Mouse (Mus musculus): ENCODE data around the gene Cbx1.
"Not testable (repeated sequence)": the region's sequence is repeated elsewhere in the genome, so short reads cannot be mapped to it uniquely, and the experiment has no call there.

Cbx1 gene

GRCm38 (mm10) chr11:96829813-96830538 is 41.0 kb downstream of the Cbx1 start, which contains the start of gene Nfe2l1:
TSS of gene Nfe2l1 (minus strand) at chr11:96829968.
- in situ Hi-C loops (cut with MboI; ENCODE audit: unreplicated experiment in 2 of 2): loop anchor here (5.0 to 10.0 kb wide), 2 partner anchors 38 to 55 kb away; partner anchors contain the start of gene Snx11 (in 1 of the 2)

DNA sequence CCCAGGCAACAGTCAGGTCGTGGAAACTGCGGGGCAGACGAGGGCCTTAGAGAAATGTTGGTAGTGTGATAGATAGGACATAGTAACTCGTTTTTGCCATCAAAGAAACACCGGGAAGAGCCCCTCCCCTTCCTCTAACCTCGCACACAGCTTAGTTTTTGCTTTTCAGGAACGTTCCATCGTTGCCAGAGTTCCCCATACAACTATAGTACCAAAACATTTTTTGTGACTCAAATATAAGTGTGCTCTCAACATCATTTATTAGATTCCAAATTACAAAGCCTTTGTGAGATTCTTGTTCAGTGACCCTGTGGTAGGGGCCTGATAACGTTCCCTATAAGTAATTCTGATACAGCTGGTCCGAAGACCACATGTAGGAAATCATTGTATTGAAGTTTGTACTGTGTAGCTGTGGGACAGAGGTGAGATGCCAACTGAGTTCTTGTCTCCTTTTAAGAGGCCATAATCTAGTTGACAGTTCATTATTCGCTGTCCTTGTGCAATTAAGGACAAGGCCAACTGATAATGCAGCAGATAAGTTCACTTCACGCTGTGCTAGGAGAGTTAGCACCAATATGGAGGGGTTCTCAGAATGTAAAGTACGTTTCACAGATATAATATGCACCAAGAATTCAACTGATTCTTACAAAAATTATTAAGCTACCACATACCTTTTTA is 41.8 kb downstream of the Cbx1 start:
- in situ Hi-C loops (cut with MboI; ENCODE audit: unreplicated experiment in 2 of 2): loop anchor here in 1 of 2 experiments (10.0 kb wide), 1 partner anchor 56 kb away; the partner anchor contains the start of gene Snx11

- in situ Hi-C loops (cut with MboI; ENCODE audit: unreplicated experiment in 2 of 2): loop anchor here in 1 of 2 experiments (10.0 kb wide), 1 partner anchor 57 kb away; the partner anchor contains the start of gene Snx11
Observed at GRCm38 (mm10) chr11:96831516-96831915, 42.6 kb downstream of the Cbx1 start.

GRCm38 (mm10) chr11:96832541-96832940 is 43.6 kb downstream of the Cbx1 start:
- in situ Hi-C loops (cut with MboI; ENCODE audit: unreplicated experiment in 2 of 2): loop anchor here in 1 of 2 experiments (10.0 kb wide), 1 partner anchor 58 kb away; the partner anchor contains the start of gene Snx11

GRCm38 (mm10) chr11:96832973-96833372 is 44.0 kb downstream of the Cbx1 start:
- in situ Hi-C loops (cut with MboI; ENCODE audit: unreplicated experiment in 2 of 2): loop anchor here in 1 of 2 experiments (10.0 kb wide), 1 partner anchor 58 kb away; the partner anchor contains the start of gene Snx11

DNA sequence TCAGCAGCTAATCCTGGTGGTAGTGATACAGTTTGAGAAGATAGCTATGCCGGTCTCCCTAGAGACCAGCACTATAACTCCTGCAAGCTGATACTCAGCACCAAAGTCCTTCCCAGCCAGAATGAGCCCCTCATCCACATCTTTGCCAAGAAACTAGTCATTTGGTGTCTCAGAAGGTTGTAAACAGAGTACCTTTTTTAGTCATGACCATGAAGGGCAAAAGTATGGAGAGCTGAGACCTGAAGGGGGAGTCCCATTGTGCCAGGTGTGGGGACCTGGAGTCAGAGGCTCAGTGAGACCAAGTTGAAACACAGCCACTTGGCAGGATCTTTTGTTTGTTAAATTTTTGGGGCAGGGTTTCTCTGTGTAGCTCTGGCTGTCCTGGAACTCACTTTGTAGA is 45.2 kb downstream of the Cbx1 start:
- in situ Hi-C loops (cut with MboI; ENCODE audit: unreplicated experiment in 2 of 2): loop anchor here in 1 of 2 experiments (10.0 kb wide), 1 partner anchor 59 kb away; the partner anchor contains the start of gene Snx11

- in situ Hi-C loops (cut with MboI; ENCODE audit: unreplicated experiment in 2 of 2): loop anchor here in 1 of 2 experiments (10.0 kb wide), 1 partner anchor 62 kb away; the partner anchor contains the start of gene Snx11
Observed at GRCm38 (mm10) chr11:96837298-96837697, 48.4 kb downstream of the Cbx1 start.

- in situ Hi-C loops (cut with MboI; ENCODE audit: unreplicated experiment in 2 of 2): loop anchor here in 1 of 2 experiments (10.0 kb wide), 1 partner anchor 64 kb away; the partner anchor contains the start of gene Snx11
Observed at GRCm38 (mm10) chr11:96838341-96838740, 49.4 kb downstream of the Cbx1 start.

DNA sequence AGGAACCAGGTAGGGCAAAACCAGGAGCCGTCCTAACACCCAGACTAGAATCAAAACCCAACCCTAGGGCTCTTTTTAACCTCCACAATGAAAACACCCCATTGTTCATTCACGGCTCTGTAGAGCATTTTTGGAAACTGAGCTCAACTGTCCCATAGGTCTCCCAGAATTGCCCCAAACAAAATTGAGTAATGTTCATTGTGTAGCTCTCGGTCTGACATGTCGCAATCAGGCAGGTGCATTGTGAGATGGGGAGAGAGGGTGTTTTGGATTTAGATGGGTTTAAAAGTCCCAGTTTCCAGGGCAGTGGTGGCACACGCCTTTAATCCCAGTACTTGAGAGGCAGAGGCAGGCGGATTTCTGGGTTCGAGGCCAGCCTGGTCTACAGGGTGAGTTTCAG is 50.5 kb downstream of the Cbx1 start:
- in situ Hi-C loops (cut with MboI; ENCODE audit: unreplicated experiment in 2 of 2): loop anchor here in 1 of 2 experiments (10.0 kb wide), 1 partner anchor 65 kb away; the partner anchor contains the start of gene Snx11

DNA sequence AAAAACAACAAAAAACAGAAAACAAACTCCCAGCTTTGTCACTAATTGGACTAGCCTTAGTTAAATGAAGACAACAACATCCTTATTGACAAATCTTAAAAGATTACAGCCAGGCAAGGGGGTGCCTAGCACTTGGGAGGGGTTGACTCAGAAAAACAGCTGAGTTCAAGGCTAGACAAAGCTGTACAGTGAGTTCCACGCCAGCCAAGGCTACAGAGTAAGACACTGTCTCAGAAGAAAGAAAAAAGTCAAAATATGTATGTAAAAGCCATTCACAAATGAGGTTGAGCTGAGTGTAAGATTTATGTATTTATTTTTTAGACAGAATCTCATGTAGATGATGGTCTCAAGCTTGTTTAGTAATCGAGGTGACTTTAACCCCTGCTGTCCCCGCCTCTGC is 51.0 kb downstream of the Cbx1 start:
- in situ Hi-C loops (cut with MboI; ENCODE audit: unreplicated experiment in 2 of 2): loop anchor here in 1 of 2 experiments (10.0 kb wide), 1 partner anchor 65 kb away; the partner anchor contains the start of gene Snx11

DNA sequence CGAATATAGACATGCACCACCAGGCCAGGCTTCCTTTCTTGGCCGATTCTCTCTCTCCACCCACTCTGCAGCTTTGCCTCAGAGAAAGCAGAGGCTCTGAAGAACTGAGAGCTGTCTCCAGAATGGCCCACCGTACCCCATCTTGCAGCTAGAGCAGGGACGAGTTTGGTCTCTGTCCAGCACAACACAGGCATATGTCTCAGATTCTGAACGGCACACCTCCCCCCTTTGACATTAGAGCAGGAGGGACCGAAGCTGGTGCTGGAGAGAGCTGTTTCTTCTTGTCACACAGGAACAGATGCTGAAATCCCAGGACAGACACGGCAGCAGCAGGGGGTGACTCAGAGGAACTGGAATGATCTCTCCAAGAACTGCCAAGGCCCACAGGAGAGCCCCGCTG is 51.4 kb downstream of the Cbx1 start:
- in situ Hi-C loops (cut with MboI; ENCODE audit: unreplicated experiment in 2 of 2): no loop called here

- in situ Hi-C loops (cut with MboI; ENCODE audit: unreplicated experiment in 2 of 2): no loop called here
Observed at GRCm38 (mm10) chr11:96843627-96844026, 54.7 kb downstream of the Cbx1 start.

- in situ Hi-C loops (cut with MboI; ENCODE audit: unreplicated experiment in 2 of 2): no loop called here
Observed at GRCm38 (mm10) chr11:96847240-96847639, 58.3 kb downstream of the Cbx1 start.

- in situ Hi-C loops (cut with MboI; ENCODE audit: unreplicated experiment in 2 of 2): no loop called here
Observed at GRCm38 (mm10) chr11:96848694-96849093, 59.8 kb downstream of the Cbx1 start.

- in situ Hi-C loops (cut with MboI; ENCODE audit: unreplicated experiment in 2 of 2): not testable (repeated sequence)
Observed at GRCm38 (mm10) chr11:96849145-96849544, 60.2 kb downstream of the Cbx1 start.

- in situ Hi-C loops (cut with MboI; ENCODE audit: unreplicated experiment in 2 of 2): loop anchor here (25.0 kb wide), 2 partner anchors 763 to 1313 kb away; partner anchors contain the start of gene Atp5g1 (in 2 of the 2)
Observed at GRCm38 (mm10) chr11:96849681-96850467, 60.9 kb downstream of the Cbx1 start, which contains the start of gene Copz2. TSS of gene Copz2 (plus strand) at chr11:96849870.

GRCm38 (mm10) chr11:96857446-96857845 is 68.5 kb downstream of the Cbx1 start:
- in situ Hi-C loops (cut with MboI; ENCODE audit: unreplicated experiment in 2 of 2): loop anchor here (25.0 kb wide), 2 partner anchors 770 to 1320 kb away; partner anchors contain the start of gene Atp5g1 (in 2 of the 2)

All from v-Abl transformed pro-B cells (cell line).